Mouse (Mus musculus): ENCODE results near the gene E130308A19Rik. TPM values are rescaled to one million over a fixed set of nuclear protein-coding genes. Genes with fewer than 3 reads are reported as not detected.

The E130308A19Rik gene
- polyA plus RNA-seq (2016; fragmentation: Nextera tagmentation; extraction: Ambion mirVana), result 60.5 and 69.0 TPM in 2 replicates

GRCm38 (mm10) chr4:59625998-59626910, at the start of gene E130308A19Rik:
E130308A19Rik (plus strand) TSS chr4:59626211.
- Histone ChIP-seq H3K4me3 (peak within 1 kb of the TSS; percentile 96), H3K9me3 (no peaks in the 10 kb centered on the region), H3K9ac (replicated peaks) (peak within 1 kb of the TSS; percentile 89), H3K27ac (replicated peaks) (peak within 1 kb of the TSS; percentile 95), H3K4me1 (peaks cover 25% of the 10 kb centered on the region), H3K27me3 (no peaks in the 10 kb centered on the region), H3K36me3 (no peaks in the 10 kb centered on the region), H3K4me2 (replicated peaks) (peak within 1 kb of the TSS; percentile 68)
- under 1% methylated on average over 108 of the region's 120 CpGs for WGBS
- ATAC-seq (ENCODE audit: low FRiP score, low read depth), result peak; percentile 93

GRCm38 (mm10) chr4:59580495-59581281, 45.3 kb upstream of the E130308A19Rik start:
- peak; percentile 50 for ATAC-seq (ENCODE audit: low FRiP score, low read depth)
- no peaks in the 10 kb centered on the region for H3K36me3 ChIP-seq
- peak overlapping the region; percentile 66 for H3K4me3 ChIP-seq
- H3K9ac ChIP-seq (replicated peaks), result peak overlapping the region; percentile 60
- H3K27me3 ChIP-seq, result peaks cover 5% of the 10 kb centered on the region; the same call in 1 of the 2 replicates
- H3K9me3 ChIP-seq, result no peaks in the 10 kb centered on the region
- peak overlapping the region; percentile 85 for H3K27ac ChIP-seq (replicated peaks)
- H3K4me2 ChIP-seq (replicated peaks), result peak overlapping the region; percentile 75
- whole genome bisulfite sequencing, result under 1% methylated on average over 23 of the region's 23 CpGs
- peaks cover 11% of the 10 kb centered on the region for H3K4me1 ChIP-seq

- H3K4me1 ChIP-seq, result peaks cover 11% of the 10 kb centered on the region
- H3K4me3 ChIP-seq, result peak within 1 kb of the TSS; percentile 66
- ATAC-seq (ENCODE audit: low FRiP score, low read depth), result peak; percentile 97
- no peaks in the 10 kb centered on the region for H3K36me3 ChIP-seq
- peak within 1 kb of the TSS; percentile 75 for H3K4me2 ChIP-seq (replicated peaks)
- H3K9me3 ChIP-seq, result no peaks in the 10 kb centered on the region
- peaks cover 5% of the 10 kb centered on the region; the same call in 1 of the 2 replicates for H3K27me3 ChIP-seq
- H3K27ac ChIP-seq (replicated peaks), result peak within 1 kb of the TSS; percentile 85
- H3K9ac ChIP-seq (replicated peaks), result peak within 1 kb of the TSS; percentile 64
- WGBS, result 1% methylated on average over 61 of the region's 61 CpGs
Measured at GRCm38 (mm10) chr4:59581314-59582185, 44.5 kb upstream of the E130308A19Rik start, which contains the start of gene Hsdl2. Hsdl2 (plus strand) TSS chr4:59581563.

- peak overlapping the region; percentile 66 for H3K4me3 ChIP-seq
- no peak for ATAC-seq (ENCODE audit: low FRiP score, low read depth)
- H3K36me3 ChIP-seq, result no peaks in the 10 kb centered on the region
- 28% methylated on average over 6 of the region's 6 CpGs for WGBS
- peak overlapping the region; percentile 75 for H3K4me2 ChIP-seq (replicated peaks)
- H3K27me3 ChIP-seq, result peaks cover 5% of the 10 kb centered on the region; the same call in 1 of the 2 replicates
- H3K4me1 ChIP-seq, result peaks cover 11% of the 10 kb centered on the region
- no peaks in the 10 kb centered on the region for H3K9me3 ChIP-seq
- H3K27ac ChIP-seq (replicated peaks), result no peak overlapping the region
- H3K9ac ChIP-seq (replicated peaks), result no peak overlapping the region
Measured at GRCm38 (mm10) chr4:59582186-59582585, 43.8 kb upstream of the E130308A19Rik start.

GRCm38 (mm10) chr4:59585097-59585496, 40.9 kb upstream of the E130308A19Rik start:
- Histone ChIP-seq H3K4me2 (replicated peaks) (no peak overlapping the region), H3K36me3 (no peaks in the 10 kb centered on the region), H3K4me1 (peaks cover 10% of the 10 kb centered on the region), H3K9me3 (no peaks in the 10 kb centered on the region), H3K27me3 (no peaks in the 10 kb centered on the region), H3K4me3 (no peak overlapping the region), H3K27ac (replicated peaks) (no peak overlapping the region), H3K9ac (replicated peaks) (no peak overlapping the region)
- ATAC-seq (ENCODE audit: low FRiP score, low read depth), result no peak
- WGBS, result 83% methylated on average over 5 of the region's 5 CpGs

GRCm38 (mm10) chr4:59587215-59587871, 38.7 kb upstream of the E130308A19Rik start:
- 82% methylated on average over 2 of the region's 2 CpGs for WGBS
- Histone ChIP-seq H3K4me1 (no peaks in the 10 kb centered on the region), H3K27ac (replicated peaks) (no peak overlapping the region), H3K9ac (replicated peaks) (no peak overlapping the region), H3K36me3 (no peaks in the 10 kb centered on the region), H3K4me2 (replicated peaks) (no peak overlapping the region), H3K9me3 (no peaks in the 10 kb centered on the region), H3K4me3 (no peak overlapping the region), H3K27me3 (no peaks in the 10 kb centered on the region)
- no peak for ATAC-seq (ENCODE audit: low FRiP score, low read depth)

- Histone ChIP-seq H3K36me3 (no peaks in the 10 kb centered on the region), H3K9me3 (no peaks in the 10 kb centered on the region), H3K4me3 (no peak overlapping the region), H3K4me1 (no peaks in the 10 kb centered on the region), H3K27me3 (no peaks in the 10 kb centered on the region), H3K27ac (replicated peaks) (no peak overlapping the region), H3K4me2 (replicated peaks) (no peak overlapping the region), H3K9ac (replicated peaks) (no peak overlapping the region)
- WGBS, result 100% methylated on average over 1 of the region's 1 CpGs
- no peak for ATAC-seq (ENCODE audit: low FRiP score, low read depth)
Measured at GRCm38 (mm10) chr4:59587872-59588226, 38.2 kb upstream of the E130308A19Rik start.

GRCm38 (mm10) chr4:59594614-59595013, 31.4 kb upstream of the E130308A19Rik start:
- no peaks in the 10 kb centered on the region for H3K4me1 ChIP-seq
- WGBS, result 71% methylated on average over 2 of the region's 2 CpGs

GRCm38 (mm10) chr4:59596556-59596955, 29.5 kb upstream of the E130308A19Rik start:
- ATAC-seq (ENCODE audit: low FRiP score, low read depth), result no peak
- H3K4me1 ChIP-seq, result no peaks in the 10 kb centered on the region
- H3K36me3 ChIP-seq, result no peaks in the 10 kb centered on the region
- no peak overlapping the region for H3K4me2 ChIP-seq (replicated peaks)
- no peak overlapping the region for H3K9ac ChIP-seq (replicated peaks)
- WGBS, result 92% methylated on average over 2 of the region's 2 CpGs
- no peaks in the 10 kb centered on the region for H3K9me3 ChIP-seq
- H3K27me3 ChIP-seq, result no peaks in the 10 kb centered on the region
- H3K4me3 ChIP-seq, result no peak overlapping the region
- no peak overlapping the region for H3K27ac ChIP-seq (replicated peaks)

More at GRCm38 (mm10) chr4:59594614-59595013, 31.4 kb upstream of the E130308A19Rik start:
- Histone ChIP-seq H3K4me3 (no peak overlapping the region), H3K4me2 (replicated peaks) (no peak overlapping the region), H3K36me3 (no peaks in the 10 kb centered on the region), H3K27me3 (no peaks in the 10 kb centered on the region), H3K9ac (replicated peaks) (no peak overlapping the region), H3K27ac (replicated peaks) (no peak overlapping the region), H3K9me3 (no peaks in the 10 kb centered on the region)
- ATAC-seq (ENCODE audit: low FRiP score, low read depth), result no peak

GRCm38 (mm10) chr4:59602704-59603103, 23.3 kb upstream of the E130308A19Rik start:
- no peaks in the 10 kb centered on the region for H3K4me1 ChIP-seq
- no peaks in the 10 kb centered on the region for H3K36me3 ChIP-seq
- H3K9me3 ChIP-seq, result no peaks in the 10 kb centered on the region
- H3K4me2 ChIP-seq (replicated peaks), result no peak overlapping the region
- WGBS, result 87% methylated on average over 4 of the region's 4 CpGs
- H3K9ac ChIP-seq (replicated peaks), result no peak overlapping the region
- H3K27me3 ChIP-seq, result no peaks in the 10 kb centered on the region
- no peak overlapping the region for H3K27ac ChIP-seq (replicated peaks)
- H3K4me3 ChIP-seq, result no peak overlapping the region
- no peak for ATAC-seq (ENCODE audit: low FRiP score, low read depth)

- WGBS, result 76% methylated on average over 3 of the region's 3 CpGs
- H3K9me3 ChIP-seq, result no peaks in the 10 kb centered on the region
- H3K4me2 ChIP-seq (replicated peaks), result no peak overlapping the region
- no peaks in the 10 kb centered on the region for H3K36me3 ChIP-seq
- H3K4me1 ChIP-seq, result no peaks in the 10 kb centered on the region
- H3K9ac ChIP-seq (replicated peaks), result no peak overlapping the region
- H3K27ac ChIP-seq (replicated peaks), result no peak overlapping the region
- no peak for ATAC-seq (ENCODE audit: low FRiP score, low read depth)
- no peaks in the 10 kb centered on the region for H3K27me3 ChIP-seq
- no peak overlapping the region for H3K4me3 ChIP-seq
Measured at GRCm38 (mm10) chr4:59604892-59605291, 21.1 kb upstream of the E130308A19Rik start.

Data from midbrain, embryonic 12.5 days (tissue).